Mouse (Mus musculus): ENCODE data around the gene Sfta2. TPM values are rescaled to one million over a fixed set of nuclear protein-coding genes. Genes with fewer than 3 reads are reported as not detected.

The Sfta2 gene
- polyA plus RNA-seq, 1 experiment from 2014 or later: 1.8 TPM

- Histone ChIP-seq H3K9me3 (replicated peaks) (no peaks in the 10 kb centered on the region), H3K27ac (no peak overlapping the region), H3K9ac (no peak overlapping the region), H3K4me2 (no peak overlapping the region), H3K27me3 (no peaks in the 10 kb centered on the region), H3K4me1 (no peaks in the 10 kb centered on the region), H3K36me3 (peaks cover 65% of the 10 kb centered on the region), H3K4me3 (replicated peaks) (no peak overlapping the region)
- ATAC-seq (replicated peaks; ENCODE audit: low FRiP score): no peak
- WGBS: 84% methylated on average over 13 of the region's 13 CpGs
Observed at GRCm38 (mm10) chr17:35681986-35682385, 80.6 kb downstream of the Sfta2 start.

GRCm38 (mm10) chr17:35685061-35685460 is 83.7 kb downstream of the Sfta2 start:
- Histone ChIP-seq H3K4me1 (no peaks in the 10 kb centered on the region), H3K9ac (no peak overlapping the region), H3K4me3 (replicated peaks) (no peak overlapping the region), H3K4me2 (no peak overlapping the region), H3K9me3 (replicated peaks) (no peaks in the 10 kb centered on the region), H3K36me3 (peaks cover 96% of the 10 kb centered on the region), H3K27ac (no peak overlapping the region), H3K27me3 (no peaks in the 10 kb centered on the region)
- no peak for ATAC-seq (replicated peaks; ENCODE audit: low FRiP score)
- 83% methylated on average over 9 of the region's 9 CpGs for WGBS

- Histone ChIP-seq H3K4me1 (no peaks in the 10 kb centered on the region), H3K36me3 (peaks cover 100% of the 10 kb centered on the region), H3K9me3 (replicated peaks) (no peaks in the 10 kb centered on the region), H3K4me3 (replicated peaks) (no peak overlapping the region), H3K27me3 (no peaks in the 10 kb centered on the region), H3K9ac (no peak overlapping the region), H3K27ac (no peak overlapping the region), H3K4me2 (no peak overlapping the region)
- 86% methylated on average over 25 of the region's 25 CpGs for WGBS
- ATAC-seq (replicated peaks; ENCODE audit: low FRiP score): no peak
Observed at GRCm38 (mm10) chr17:35688347-35689175, 87.2 kb downstream of the Sfta2 start.

GRCm38 (mm10) chr17:35689936-35690645 is 88.7 kb downstream of the Sfta2 start:
- Histone ChIP-seq H3K27ac (no peak overlapping the region), H3K4me3 (replicated peaks) (no peak overlapping the region), H3K4me2 (no peak overlapping the region), H3K9ac (no peak overlapping the region), H3K36me3 (peaks cover 92% of the 10 kb centered on the region), H3K27me3 (no peaks in the 10 kb centered on the region), H3K9me3 (replicated peaks) (no peaks in the 10 kb centered on the region), H3K4me1 (no peaks in the 10 kb centered on the region)
- ATAC-seq (replicated peaks; ENCODE audit: low FRiP score): no peak
- WGBS: 87% methylated on average over 18 of the region's 18 CpGs

- WGBS: 85% methylated on average over 4 of the region's 4 CpGs
- Histone ChIP-seq H3K9me3 (replicated peaks) (0 out of 2 replicates have a peak, but pooled peaks cover 4% of the 10 kb centered on the region), H3K36me3 (peaks cover 84% of the 10 kb centered on the region), H3K4me2 (no peak overlapping the region), H3K27ac (no peak overlapping the region), H3K9ac (no peak overlapping the region), H3K4me3 (replicated peaks) (no peak overlapping the region), H3K4me1 (peaks cover 3% of the 10 kb centered on the region), H3K27me3 (no peaks in the 10 kb centered on the region)
- ATAC-seq (replicated peaks; ENCODE audit: low FRiP score): no peak
Observed at GRCm38 (mm10) chr17:35691811-35692210, 90.5 kb downstream of the Sfta2 start.

- 90% methylated on average over 4 of the region's 4 CpGs for WGBS
- Histone ChIP-seq H3K4me1 (peaks cover 9% of the 10 kb centered on the region), H3K27ac (no peak overlapping the region), H3K4me3 (replicated peaks) (no peak overlapping the region), H3K36me3 (peaks cover 78% of the 10 kb centered on the region), H3K9me3 (replicated peaks) (0 out of 2 replicates have a peak, but pooled peaks cover 4% of the 10 kb centered on the region), H3K27me3 (no peaks in the 10 kb centered on the region), H3K9ac (no peak overlapping the region), H3K4me2 (no peak overlapping the region)
- ATAC-seq (replicated peaks; ENCODE audit: low FRiP score): no peak
Observed at GRCm38 (mm10) chr17:35692368-35692767, 91.0 kb downstream of the Sfta2 start.

- WGBS: 85% methylated on average over 5 of the region's 5 CpGs
Observed at GRCm38 (mm10) chr17:35693906-35694305, 92.6 kb downstream of the Sfta2 start.

GRCm38 (mm10) chr17:35695289-35695688 is 93.9 kb downstream of the Sfta2 start:
- WGBS: 88% methylated on average over 2 of the region's 2 CpGs
- ATAC-seq (replicated peaks; ENCODE audit: low FRiP score): no peak
- Histone ChIP-seq H3K4me1 (peaks cover 35% of the 10 kb centered on the region), H3K9me3 (replicated peaks) (0 out of 2 replicates have a peak, but pooled peaks cover 4% of the 10 kb centered on the region), H3K27me3 (no peaks in the 10 kb centered on the region), H3K36me3 (peaks cover 52% of the 10 kb centered on the region), H3K27ac (no peak overlapping the region), H3K4me2 (no peak overlapping the region), H3K9ac (no peak overlapping the region), H3K4me3 (replicated peaks) (no peak overlapping the region)

More at GRCm38 (mm10) chr17:35693906-35694305, 92.6 kb downstream of the Sfta2 start:
- H3K4me1 ChIP-seq: peaks cover 24% of the 10 kb centered on the region
- ATAC-seq (replicated peaks; ENCODE audit: low FRiP score): no peak
- H3K27me3 ChIP-seq: no peaks in the 10 kb centered on the region
- no peak overlapping the region for H3K9ac ChIP-seq
- 0 out of 2 replicates have a peak, but pooled peaks cover 4% of the 10 kb centered on the region for H3K9me3 ChIP-seq (replicated peaks)
- H3K27ac ChIP-seq: no peak overlapping the region
- peaks cover 63% of the 10 kb centered on the region for H3K36me3 ChIP-seq
- H3K4me3 ChIP-seq (replicated peaks): no peak overlapping the region
- no peak overlapping the region for H3K4me2 ChIP-seq

- H3K4me1 ChIP-seq: peaks cover 43% of the 10 kb centered on the region
- no peaks in the 10 kb centered on the region for H3K27me3 ChIP-seq
- peak overlapping the region; percentile 79; the same call in 1 of the 2 replicates for H3K27ac ChIP-seq
- peak overlapping the region; percentile 60; the same call in 1 of the 2 replicates for H3K4me2 ChIP-seq
- peaks cover 37% of the 10 kb centered on the region for H3K36me3 ChIP-seq
- ATAC-seq (replicated peaks; ENCODE audit: low FRiP score): no peak
- 61% methylated on average over 6 of the region's 6 CpGs for WGBS
- 0 out of 2 replicates have a peak overlapping the region, but pooled peaks have one; percentile 36 for H3K4me3 ChIP-seq (replicated peaks)
- H3K9me3 ChIP-seq (replicated peaks): 0 out of 2 replicates have a peak, but pooled peaks cover 4% of the 10 kb centered on the region
- H3K9ac ChIP-seq: no peak overlapping the region
Observed at GRCm38 (mm10) chr17:35696691-35697090, 95.3 kb downstream of the Sfta2 start.

- H3K9me3 ChIP-seq (replicated peaks): 0 out of 2 replicates have a peak, but pooled peaks cover 4% of the 10 kb centered on the region
- peaks cover 50% of the 10 kb centered on the region for H3K4me1 ChIP-seq
- no peaks in the 10 kb centered on the region for H3K27me3 ChIP-seq
- peaks cover 30% of the 10 kb centered on the region for H3K36me3 ChIP-seq
- H3K27ac ChIP-seq: peak overlapping the region; percentile 79
- WGBS: 28% methylated on average over 1 of the region's 1 CpGs
- peak overlapping the region; percentile 45 for H3K9ac ChIP-seq
- no peak for ATAC-seq (replicated peaks; ENCODE audit: low FRiP score)
- H3K4me3 ChIP-seq (replicated peaks): peak overlapping the region; percentile 36
- peak overlapping the region; percentile 60 for H3K4me2 ChIP-seq
Observed at GRCm38 (mm10) chr17:35697429-35697758, 96.0 kb downstream of the Sfta2 start.

- 0 out of 2 replicates have a peak, but pooled peaks cover 4% of the 10 kb centered on the region for H3K9me3 ChIP-seq (replicated peaks)
- H3K27ac ChIP-seq: peak overlapping the region; percentile 79
- H3K4me2 ChIP-seq: peak overlapping the region; percentile 60
- 9% methylated on average over 16 of the region's 16 CpGs for WGBS
- no peak for ATAC-seq (replicated peaks; ENCODE audit: low FRiP score)
- peaks cover 55% of the 10 kb centered on the region for H3K4me1 ChIP-seq
- no peaks in the 10 kb centered on the region for H3K27me3 ChIP-seq
- H3K9ac ChIP-seq: peak overlapping the region; percentile 45
- H3K36me3 ChIP-seq: peaks cover 25% of the 10 kb centered on the region
- peak overlapping the region; percentile 36 for H3K4me3 ChIP-seq (replicated peaks)
Observed at GRCm38 (mm10) chr17:35697759-35698500, 96.6 kb downstream of the Sfta2 start.
